Mouse (Mus musculus): ENCODE measurements at regions not wholly inside any gene's neighbourhood (a gene's known extent, or its start where the extent isn't known, plus 50 kb on each side); places are given as distances from the start of the nearest gene placed in this dataset.
"Not testable (repeated sequence)": the region's sequence is repeated elsewhere in the genome, so short reads cannot be mapped to it uniquely, and the experiment has no call there.

DNA sequence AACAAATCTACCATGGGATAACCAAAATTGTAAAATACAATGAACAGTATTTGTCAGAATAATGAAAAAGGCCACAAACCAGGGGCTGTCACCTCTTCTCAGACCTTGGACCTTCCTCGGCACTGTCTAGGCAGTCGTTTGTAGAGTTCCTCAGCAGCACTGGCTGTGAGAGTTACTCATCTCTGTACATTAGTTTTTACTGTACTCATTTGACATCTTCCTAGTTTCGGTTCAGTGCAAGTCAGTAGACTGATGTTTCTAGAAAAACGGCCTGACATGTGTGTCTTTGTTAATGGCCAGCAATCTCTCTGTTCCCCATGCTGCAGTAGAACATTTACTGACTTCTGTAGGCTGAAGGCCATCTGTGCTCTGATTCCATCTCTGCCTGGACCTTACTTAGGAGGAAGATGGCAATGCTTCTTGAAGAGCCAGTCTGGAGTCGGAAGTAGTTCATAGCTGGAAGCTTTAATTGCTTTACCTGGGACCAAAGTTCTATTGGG lies 537.1 kb downstream of the Hace1 start:
- DNase-seq, result no peak

DNA sequence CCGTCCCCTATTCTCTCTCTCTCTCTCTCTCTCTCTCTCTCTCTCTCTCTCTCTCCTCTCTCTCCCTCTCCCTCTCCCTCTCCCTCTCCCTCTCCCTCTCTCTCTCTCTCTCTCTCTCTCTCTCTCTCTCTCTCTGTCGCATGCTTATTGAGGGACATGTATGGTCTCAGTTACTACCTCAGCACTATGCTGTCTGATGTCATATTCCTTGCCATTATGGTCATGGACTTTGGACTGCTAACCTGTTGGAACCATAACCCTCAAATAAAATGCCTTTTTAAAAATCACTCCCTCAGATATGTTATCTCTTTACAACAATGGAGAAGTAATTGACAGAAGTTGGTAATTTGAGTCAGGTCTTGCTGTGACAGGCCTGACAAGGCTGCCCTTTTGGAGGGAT lies 544.8 kb downstream of the Hace1 start:
- DNase-seq, result not testable (repeated sequence)

GRCm38 (mm10) chr10:46123795-46124194 lies 546.2 kb downstream of the Hace1 start:
- no peak for DNase-seq

DNA sequence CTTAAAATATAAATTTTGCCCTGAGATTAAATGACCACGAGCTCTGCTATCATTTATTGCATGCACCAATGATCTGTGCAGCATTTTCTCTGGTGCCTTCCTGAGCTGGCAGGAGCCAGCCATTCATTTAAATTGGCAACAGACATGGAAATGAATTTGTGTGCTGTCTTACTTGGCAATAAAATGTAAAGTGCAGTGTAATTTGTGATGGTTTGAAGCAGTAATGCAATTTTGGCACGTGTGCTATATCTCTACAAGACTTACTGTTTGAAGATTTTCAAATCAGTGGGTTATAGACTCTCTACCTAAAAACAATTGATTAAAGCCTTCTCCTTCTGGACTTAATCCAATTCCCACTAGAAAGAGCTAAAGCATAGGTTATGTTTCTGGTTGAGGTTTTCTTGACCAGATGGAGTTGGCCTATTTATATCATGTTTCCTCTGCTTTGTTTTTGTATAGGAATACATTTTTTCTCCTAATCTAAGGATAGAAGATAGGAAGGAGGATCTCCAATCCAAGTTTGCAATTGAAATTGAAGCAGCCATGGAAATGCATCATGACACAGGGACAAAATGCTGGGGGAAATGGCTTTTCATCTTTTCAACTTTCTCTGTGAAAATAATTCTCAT lies 557.6 kb downstream of the Hace1 start:
- DNase-seq, result no peak

DNA sequence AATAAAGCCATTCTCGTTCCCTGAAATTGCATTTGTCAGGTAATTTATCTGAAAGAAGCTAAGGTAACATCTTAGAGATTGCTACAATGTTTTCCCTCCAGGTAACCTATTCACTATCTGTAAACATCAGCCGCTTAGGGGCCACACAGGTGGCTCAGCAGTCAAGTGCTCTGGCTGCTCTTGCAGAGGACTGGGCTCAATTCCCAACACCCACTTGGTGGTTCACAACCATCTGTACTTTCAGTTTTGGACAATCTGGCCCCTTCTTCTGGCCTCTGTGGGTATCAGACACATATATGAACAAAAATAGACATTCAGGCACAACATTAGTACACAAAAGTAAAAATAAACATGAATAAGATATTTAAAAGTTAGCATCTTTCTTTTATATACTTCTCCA lies 596.4 kb downstream of the Hace1 start:
- no peak for DNase-seq

DNA sequence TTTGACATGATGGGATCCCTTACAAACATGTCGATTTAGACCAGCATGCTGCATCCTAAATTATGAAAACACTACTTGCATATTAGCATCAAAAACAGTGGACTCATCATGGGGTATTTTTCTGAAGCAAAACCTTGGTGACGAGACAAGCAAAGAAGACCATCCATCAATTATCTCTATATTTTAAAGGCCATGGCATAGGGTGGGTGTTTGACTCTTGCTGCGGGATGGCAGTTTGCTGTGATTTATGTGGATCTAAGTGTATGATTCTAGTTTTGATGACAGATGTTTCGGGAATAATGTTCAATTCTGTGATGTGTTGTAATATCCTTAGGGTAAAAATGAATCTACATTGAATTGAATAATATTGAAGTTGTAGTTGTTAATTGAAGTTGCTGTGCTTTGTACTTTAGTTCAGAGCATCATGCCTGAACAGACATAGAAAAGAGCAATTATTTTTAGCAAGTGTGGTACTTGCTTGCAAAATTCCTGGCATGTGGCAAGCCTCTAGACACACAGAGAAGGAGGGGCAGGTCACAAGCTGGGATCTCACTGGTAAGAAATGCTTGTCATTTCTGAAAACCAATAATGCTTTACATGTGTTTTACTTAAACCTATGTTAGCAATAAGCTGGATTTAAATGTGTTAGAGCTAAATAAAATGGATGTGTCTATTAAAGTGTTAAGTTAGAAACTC lies 608.3 kb downstream of the Hace1 start:
- no peak for DNase-seq

DNA sequence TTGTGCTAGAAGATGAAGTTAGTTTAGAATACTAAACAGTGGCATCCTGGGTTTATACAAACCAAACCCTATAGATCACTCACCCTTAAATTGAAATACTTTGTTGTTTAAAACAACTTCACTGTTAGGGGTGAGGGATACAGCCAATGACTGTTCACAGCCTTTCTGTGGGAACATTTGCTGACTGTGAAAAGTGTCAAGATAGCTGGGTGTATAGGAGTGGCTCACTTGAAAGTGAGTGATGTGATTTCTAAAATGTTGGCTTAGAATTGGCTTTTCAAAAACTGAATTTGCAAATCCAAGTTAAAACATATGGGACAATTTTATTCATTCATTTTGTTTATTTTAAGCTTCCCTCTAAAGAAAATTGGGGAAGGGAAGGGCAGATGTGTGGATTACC lies 616.5 kb downstream of the Hace1 start:
- no peak for DNase-seq

GRCm38 (mm10) chr10:46226837-46227402 lies 649.3 kb downstream of the Hace1 start:
- no peak for DNase-seq

- DNase-seq, result no peak
These were observed 652.0 kb downstream of the Hace1 start for GRCm38 (mm10) chr10:46229608-46230007.

DNA sequence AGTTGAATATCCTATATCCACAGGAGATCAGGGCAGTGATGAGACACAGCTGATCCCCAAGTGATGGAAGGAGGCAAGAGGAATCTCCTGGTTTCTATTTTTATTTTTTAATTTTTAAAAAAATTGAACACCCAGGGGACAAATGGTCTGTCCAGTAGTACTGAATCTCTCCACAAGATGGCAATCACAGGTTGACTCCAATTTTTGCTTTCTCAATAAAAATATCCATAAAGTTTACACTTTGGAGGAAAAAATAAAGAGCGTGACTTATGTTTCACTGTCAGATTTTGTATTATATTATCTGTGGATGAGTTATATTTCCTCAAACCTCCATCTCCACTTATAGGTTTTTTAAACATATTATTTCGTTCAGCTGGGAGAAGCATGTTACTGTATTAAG lies 658.0 kb downstream of the Hace1 start:
- DNase-seq, result no peak

DNA sequence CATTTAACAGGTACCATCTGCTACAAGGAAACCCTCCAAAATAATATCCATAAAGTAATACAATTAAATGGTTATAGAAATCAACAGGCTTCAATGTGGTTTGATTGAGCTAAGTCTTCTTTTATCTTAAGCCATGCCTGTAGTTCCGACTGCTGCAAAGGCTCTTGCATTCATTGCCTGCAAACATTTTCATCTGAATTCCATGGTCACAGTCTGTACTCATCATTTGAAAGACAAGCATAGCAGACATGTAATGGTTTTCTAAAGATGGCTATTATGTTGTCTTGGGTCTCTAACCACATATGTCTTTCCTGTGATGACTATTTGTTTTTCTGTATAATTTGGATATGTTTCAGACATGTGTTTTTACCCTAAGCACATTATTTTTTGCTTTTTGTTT lies 677.9 kb downstream of the Hace1 start:
- DNase-seq, result no peak

DNA sequence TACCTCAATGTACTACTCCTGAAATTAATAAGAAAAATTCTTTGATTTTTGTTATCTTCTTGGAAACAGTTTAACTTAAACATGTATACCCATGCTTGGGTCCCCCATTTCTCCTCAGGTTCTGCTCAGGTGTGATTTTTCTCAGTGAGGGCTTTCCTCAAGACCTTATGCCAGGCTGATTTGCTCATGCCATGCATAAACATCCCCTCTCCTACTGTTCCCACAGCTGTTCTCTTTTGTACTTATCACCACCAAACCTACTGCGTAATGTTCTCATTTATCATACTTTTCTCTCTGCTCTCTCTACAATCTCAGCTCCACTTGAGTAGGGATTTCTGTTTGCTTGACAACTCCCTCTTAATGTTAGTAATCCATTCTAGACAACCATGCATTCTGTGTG lies 692.1 kb downstream of the Hace1 start:
- no peak for DNase-seq

- DNase-seq, result no peak
These were observed 696.2 kb downstream of the Hace1 start for GRCm38 (mm10) chr10:46273846-46274245.

DNA sequence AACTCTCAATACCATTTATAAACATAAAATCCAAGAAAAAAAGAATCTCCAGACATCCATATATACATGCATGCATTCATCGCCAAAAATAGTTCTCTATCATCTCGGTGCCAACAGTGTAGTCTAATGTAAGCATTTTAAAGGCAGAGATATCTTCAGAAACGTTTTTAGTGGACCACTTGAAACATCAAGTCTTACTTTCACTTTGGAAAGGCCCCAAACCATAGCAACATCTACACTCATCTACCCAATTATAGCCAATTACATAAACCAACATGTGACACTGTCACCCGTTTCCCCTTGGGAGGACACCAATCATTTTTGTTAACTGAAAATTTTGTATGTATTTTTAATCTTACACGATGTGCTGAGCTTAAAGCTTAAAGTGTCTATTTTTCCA lies 716.7 kb downstream of the Hace1 start:
- DNase-seq, result no peak

DNA sequence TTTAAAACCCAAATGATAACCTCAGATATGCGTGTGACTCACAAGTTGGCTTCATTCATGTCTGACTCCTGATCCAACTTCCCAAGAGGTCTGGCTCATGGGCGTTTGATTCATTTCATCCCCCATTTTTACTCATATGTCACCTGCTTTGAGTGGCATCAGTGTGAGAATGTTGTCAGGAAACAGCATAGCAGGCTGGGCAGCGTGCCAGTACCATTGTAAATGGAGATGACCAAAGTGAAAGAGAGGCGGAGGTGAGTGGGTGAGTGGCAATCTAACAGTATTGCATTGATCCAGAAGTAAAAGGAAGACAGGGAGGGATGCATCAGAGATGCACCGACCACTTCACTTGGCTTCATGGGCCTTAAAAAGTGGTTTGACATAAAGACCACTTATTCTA lies 720.7 kb downstream of the Hace1 start:
- no peak for DNase-seq

DNA sequence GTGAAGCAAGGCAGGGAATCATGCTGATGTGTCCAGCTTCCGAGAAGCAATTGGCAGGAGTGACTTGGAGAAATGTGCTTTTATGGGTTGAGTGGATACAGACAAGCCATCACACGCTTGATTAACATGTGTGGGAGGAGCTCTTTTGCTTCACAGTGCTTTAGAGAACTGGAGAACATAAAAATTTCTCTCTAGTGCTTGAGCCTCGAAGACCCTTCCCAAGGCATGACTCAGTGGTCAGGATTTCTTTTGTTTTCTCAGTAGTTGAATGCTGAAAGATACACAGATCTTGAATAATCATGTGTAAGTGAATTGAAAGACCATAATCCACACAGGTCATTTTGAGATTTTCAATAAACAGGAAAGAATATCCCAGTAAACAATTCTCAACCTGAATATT lies 721.9 kb downstream of the Hace1 start:
- DNase-seq, result no peak

DNA sequence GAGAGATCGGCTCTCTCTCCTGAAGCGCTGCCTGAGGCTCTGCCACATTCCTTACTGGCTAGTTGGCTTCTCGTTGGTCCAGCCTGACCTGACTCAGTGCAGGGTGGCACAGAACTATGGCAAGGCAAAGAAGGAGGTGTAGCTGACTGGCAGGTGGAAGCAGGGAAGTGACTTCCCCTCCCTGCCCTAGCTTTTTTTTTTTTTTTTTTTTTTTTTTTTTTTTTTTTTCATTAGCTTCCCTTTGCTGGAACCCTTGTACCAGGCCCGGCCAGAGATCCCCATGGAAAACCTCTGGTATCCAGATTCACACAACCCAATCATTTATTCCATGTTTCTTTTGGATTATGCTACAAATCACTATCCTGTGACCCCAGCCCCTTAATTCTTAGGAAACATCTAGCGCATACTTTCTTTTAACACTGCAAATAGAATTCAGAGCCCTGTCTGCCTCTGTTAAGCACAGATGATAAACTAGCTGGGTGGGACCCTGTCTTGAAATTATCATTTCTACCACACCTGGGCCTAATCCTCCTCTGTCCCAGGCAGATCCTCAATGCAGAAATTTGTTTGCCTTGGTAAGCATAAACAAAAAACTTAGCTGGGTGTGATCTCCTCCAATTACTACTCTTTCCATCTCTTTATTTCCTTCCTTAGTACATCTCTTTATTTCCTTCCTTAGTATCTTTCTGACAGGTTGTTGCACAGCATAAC lies 742.9 kb downstream of the Hace1 start:
- no peak for DNase-seq

GRCm38 (mm10) chr10:46321040-46321439 lies 743.4 kb downstream of the Hace1 start:
- no peak for DNase-seq

DNA sequence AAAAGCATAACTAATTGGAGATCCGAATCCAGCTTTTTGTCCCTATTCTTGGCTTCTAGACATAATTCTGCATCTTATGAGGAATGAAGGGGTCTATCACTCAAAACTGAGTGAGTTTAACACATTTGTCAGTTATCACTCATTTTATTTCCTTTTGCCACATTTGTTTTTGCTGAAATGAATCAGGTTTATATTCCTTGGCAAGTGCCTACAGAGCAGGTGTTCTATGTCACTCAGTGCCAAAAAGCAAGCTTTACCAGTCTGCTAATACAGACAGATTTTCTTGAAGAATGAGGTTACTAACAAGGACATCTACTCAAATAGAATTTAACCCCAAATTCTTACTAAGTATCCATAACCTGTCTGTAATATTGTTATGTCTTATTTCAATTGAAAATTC lies 751.4 kb downstream of the Hace1 start:
- DNase-seq, result no peak

- no peak for DNase-seq
These were observed 754.1 kb downstream of the Hace1 start for GRCm38 (mm10) chr10:46331599-46332283.

GRCm38 (mm10) chr10:46333231-46333630 lies 755.6 kb downstream of the Hace1 start:
- DNase-seq, result no peak

DNA sequence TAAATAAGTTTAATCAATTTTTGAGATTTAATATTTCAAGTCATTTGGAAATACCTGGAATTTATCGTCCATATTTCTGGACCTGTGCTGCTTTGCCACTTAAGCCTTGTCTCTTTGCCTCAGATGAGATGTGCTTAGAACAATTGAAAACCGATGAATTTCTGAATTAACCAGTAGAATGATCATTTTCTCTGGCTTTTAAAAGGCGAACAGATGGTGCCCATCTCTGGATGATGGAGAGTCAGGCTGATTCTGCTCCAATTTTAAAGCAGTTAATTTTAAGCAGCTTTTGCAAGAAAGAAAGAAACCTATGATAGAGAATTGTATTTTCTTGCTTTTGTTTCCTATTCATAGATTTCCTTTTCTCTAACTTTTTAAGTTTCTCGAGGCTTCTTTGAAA lies 767.7 kb downstream of the Hace1 start:
- no peak for DNase-seq

- DNase-seq, result no peak
These were observed 772.0 kb downstream of the Hace1 start for GRCm38 (mm10) chr10:46349613-46350012.
